Mouse (Mus musculus) thymus, adult 2 months (tissue): ENCODE data around the gene Dnah2. TPM values are rescaled to one million over a fixed set of nuclear protein-coding genes. Genes with fewer than 3 reads are reported as not detected.
A peak's percentile ranks its signal among the peaks of the same experiment; 100 is the strongest.

Source experiments
- DNase-seq: peaks from one replicate; pipeline ENCODE4 v3.0.0; 2021
- H3K27ac ChIP-seq: fragments of 200-500 bp; 2 replicates; pipeline ENCODE4 v1.5.1; 2012; ENCODE audit warnings: low read length, control low read depth; ENCODE audit not compliant: control insufficient read depth, insufficient read depth
- H3K27me3 ChIP-seq: fragments of 200-500 bp; 2 replicates; pipeline ENCODE4 v1.6.1; 2012; ENCODE audit warnings: mild to moderate bottlenecking, low read length, moderate library complexity, mixed read lengths; ENCODE audit not compliant: control insufficient read depth, insufficient read depth
- H3K36me3 ChIP-seq: fragments of 200-500 bp; 2 replicates; pipeline ENCODE4 v1.6.1; 2012; ENCODE audit warnings: mild to moderate bottlenecking, low read length, moderate library complexity; ENCODE audit not compliant: control insufficient read depth, insufficient read depth
- H3K4me1 ChIP-seq: fragments of 200-500 bp; replicated peaks from 2 replicates; pipeline ENCODE4 v1.6.1; 2012; ENCODE audit warnings: low read length; ENCODE audit not compliant: control insufficient read depth, insufficient read depth
- H3K4me3 ChIP-seq: fragments of 200-500 bp; 2 replicates; pipeline ENCODE4 v1.5.1; 2012; ENCODE audit warnings: mild to moderate bottlenecking, low read length, control low read depth, moderate library complexity; ENCODE audit not compliant: control insufficient read depth, insufficient read depth
- CTCF ChIP-seq: fragments of 200-500 bp; IDR thresholded peaks from 2 replicates; pipeline ENCODE4 v1.5.1; 2012; ENCODE audit warnings: mild to moderate bottlenecking, control low read depth, low read length, moderate library complexity, borderline replicate concordance; ENCODE audit not compliant: control insufficient read depth, poor library complexity, insufficient read depth; ENCODE audit errors: extremely low read depth
- POLR2A ChIP-seq: fragments of 200-500 bp; IDR thresholded peaks from 2 replicates; pipeline ENCODE4 v1.6.1; 2012; ENCODE audit warnings: mild to moderate bottlenecking, low read length, control low read depth, moderate library complexity; ENCODE audit not compliant: control insufficient read depth, poor library complexity, insufficient read depth; ENCODE audit errors: extremely low read depth
- WGBS: fragments of 180-500 bp; shearing (Covaris S2); methylation state at CpG from one replicate; pipeline ENCODE4 v1.1.7; 2018; 5-methylcytosine and 5-hydroxymethylcytosine counted together
- polyA plus RNA-seq: library from polyadenylated mRNA; depleted of rRNA; stranded (reverse); fragments of >200 nt; gene quantifications from 2 replicates; pipeline ENCODE4 v1.2.3, GENCODE M21; 2012

The Dnah2 gene
- polyA plus RNA-seq, 1 experiment, result 0.39 TPM

- Histone ChIP-seq H3K36me3 (no peaks in the 10 kb centered on the region), H3K4me1 (peaks cover 34% of the 10 kb centered on the region), H3K27me3 (no peaks in the 10 kb centered on the region), H3K4me3 (no peak overlapping the region), H3K27ac (no peak overlapping the region)
- TF ChIP-seq CTCF (no peak), POLR2A (no peak)
- 55% methylated on average over 25 of the region's 25 CpGs for WGBS
- DNase-seq, result no peak
Measured at GRCm38 (mm10) chr11:69421131-69421977, 127.6 kb downstream of the Dnah2 start.

GRCm38 (mm10) chr11:69420554-69421000 is 128.3 kb downstream of the Dnah2 start:
- TF ChIP-seq CTCF (no peak), POLR2A (no peak)
- 36% methylated on average over 10 of the region's 10 CpGs for WGBS
- Histone ChIP-seq H3K27me3 (no peaks in the 10 kb centered on the region), H3K4me3 (0 out of 2 replicates have a peak overlapping the region, but pooled peaks have one; percentile 12), H3K36me3 (no peaks in the 10 kb centered on the region), H3K4me1 (peaks cover 34% of the 10 kb centered on the region), H3K27ac (no peak overlapping the region)
- DNase-seq, result no peak

GRCm38 (mm10) chr11:69419813-69420553 is 128.9 kb downstream of the Dnah2 start:
- no peak for DNase-seq
- Histone ChIP-seq H3K36me3 (no peaks in the 10 kb centered on the region), H3K4me1 (peaks cover 37% of the 10 kb centered on the region), H3K27ac (peak overlapping the region; percentile 53), H3K4me3 (peak overlapping the region; percentile 38), H3K27me3 (no peaks in the 10 kb centered on the region)
- WGBS, result 2% methylated on average over 29 of the region's 31 CpGs
- no peak for TF ChIP-seq CTCF
- no peak for TF ChIP-seq POLR2A

- TF ChIP-seq CTCF (peak; percentile 74; the same call in 1 of the 2 replicates), POLR2A (no peak)
- peaks cover 42% of the 10 kb centered on the region for H3K4me1 ChIP-seq
- H3K27ac ChIP-seq, result peak overlapping the region; percentile 82
- H3K4me3 ChIP-seq, result peak overlapping the region; percentile 38
- no peak for DNase-seq
- WGBS, result 0% methylated on average over 19 of the region's 19 CpGs
- no peaks in the 10 kb centered on the region for H3K36me3 ChIP-seq
- H3K27me3 ChIP-seq, result no peaks in the 10 kb centered on the region
Measured at GRCm38 (mm10) chr11:69419443-69419812, 129.5 kb downstream of the Dnah2 start.

GRCm38 (mm10) chr11:69418481-69419442 is 130.1 kb downstream of the Dnah2 start:
- peak; percentile 15; the same call in 1 of the 2 replicates for TF ChIP-seq POLR2A
- no peak for TF ChIP-seq CTCF

More at GRCm38 (mm10) chr11:69418481-69419442, 130.1 kb downstream of the Dnah2 start:
- under 1% methylated on average over 44 of the region's 45 CpGs for WGBS
- peak; percentile 92 for DNase-seq
- H3K27me3 ChIP-seq, result no peaks in the 10 kb centered on the region
- peak overlapping the region; percentile 82 for H3K27ac ChIP-seq
- peaks cover 49% of the 10 kb centered on the region for H3K4me1 ChIP-seq
- peak overlapping the region; percentile 38 for H3K4me3 ChIP-seq
- no peaks in the 10 kb centered on the region for H3K36me3 ChIP-seq
